In the genomic region with DNA sequence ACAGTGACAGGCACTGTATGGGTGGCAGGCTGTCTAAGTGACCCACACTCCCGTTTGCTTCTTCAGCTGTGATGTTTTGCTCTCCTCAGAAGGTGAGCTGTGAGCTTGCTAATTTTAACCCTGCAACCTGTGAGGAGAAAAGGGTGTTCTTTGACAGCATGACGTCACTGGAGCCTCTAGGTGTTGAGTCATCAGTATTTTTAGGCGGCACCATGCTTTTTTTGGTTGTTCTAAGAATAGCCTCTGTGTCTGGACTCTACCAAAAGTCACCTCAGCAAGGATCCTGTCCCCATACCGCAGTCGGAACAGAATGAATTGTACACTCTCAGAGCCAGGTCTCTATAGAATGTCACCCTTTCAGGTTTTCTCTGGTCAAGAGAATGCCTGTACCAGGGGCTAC, we compare ENCODE assay signal across 22 mouse cellular contexts. TPM values are rescaled to one million over a fixed set of nuclear protein-coding genes. Genes with fewer than 3 reads are reported as not detected.
DNase-seq lines count a peak whose midpoint lies in the region; ATAC-seq lines count a peak whose summit lies in the region.
"Had no signal": no experiment of that assay in that cellular context is flagged by ENCODE, and none has a peak within 500 bp of the region (broad histone marks: within the 10 kb centered on the region; RNA-seq: fewer than 3 reads in every experiment).

No protein-coding gene starts in this region.

- H3K27me3 ChIP-seq in heart, embryonic 12.5 days (replicated peaks), result no peaks in the 10 kb centered on the region
- H3K27me3 ChIP-seq: forebrain, embryonic 13.5 days; hindbrain, embryonic 15.5 days; limb, embryonic 12.5 days had no signal

- peak overlapping the region; percentile 89 for H3K27ac ChIP-seq in heart, embryonic 12.5 days (ENCODE audit: poor library complexity, severe bottlenecking)
- H3K27ac ChIP-seq: forebrain, embryonic 13.5 days; hindbrain, embryonic 15.5 days; limb, embryonic 12.5 days; liver, embryonic 14.5 days had no signal

- no peaks in the 10 kb centered on the region for H3K36me3 ChIP-seq in heart, embryonic 12.5 days
- H3K36me3 ChIP-seq: hindbrain, embryonic 15.5 days; limb, embryonic 12.5 days had no signal

- peaks cover 21% of the 10 kb centered on the region for H3K4me1 ChIP-seq in heart, embryonic 12.5 days (replicated peaks)
- H3K4me1 ChIP-seq: forebrain, embryonic 13.5 days; hindbrain, embryonic 15.5 days; limb, embryonic 12.5 days had no signal

- peak; percentile 67 for ATAC-seq in frontal cortex, adult (ENCODE audit: low TSS enrichment)
- peak; percentile 51; the same call in 1 of the 2 replicates for ATAC-seq in heart, embryonic 12.5 days (ENCODE audit: insufficient number of reproducible peaks, low FRiP score)
- ATAC-seq: forebrain, embryonic 13.5 days; intestine, embryonic 16.5 days; lung, postnatal 0 days had no signal

- H3K4me2 ChIP-seq in heart, embryonic 12.5 days, result no peak overlapping the region
- H3K4me2 ChIP-seq: forebrain, embryonic 13.5 days; hindbrain, embryonic 15.5 days; limb, embryonic 12.5 days had no signal

- no peak overlapping the region for H3K4me3 ChIP-seq in heart, embryonic 12.5 days
- H3K4me3 ChIP-seq: forebrain, embryonic 13.5 days; hindbrain, embryonic 15.5 days; limb, embryonic 12.5 days; myocyte had no signal

- DNase-seq in frontal cortex, postnatal 25 days (ENCODE audit: low spot score in 2 of 2), result no peak
- peak; percentile 85 for DNase-seq in brain, adult 2 months (ENCODE audit: low read depth, low spot score)
- DNase-seq in heart, postnatal 4 days, result peak; percentile 39
- no peak for DNase-seq in kidney, adult 18-20 months
- DNase-seq in retina, embryonic 14.5 days (ENCODE audit: low spot score), result no peak
- DNase-seq in left cerebral cortex, postnatal 4 days, result no peak
- DNase-seq: adrenal gland, adult 2 months; cerebellum, adult 11-12 months; kidney, postnatal 10 days; midbrain, embryonic 14.5 days; retina, postnatal 1 day had no signal

- WGBS in heart, embryonic 12.5 days, result 30% methylated on average over 5 of the region's 5 CpGs

- H3K9me3 ChIP-seq in heart, embryonic 12.5 days (replicated peaks), result no peaks in the 10 kb centered on the region
- H3K9me3 ChIP-seq: forebrain, embryonic 13.5 days; hindbrain, embryonic 15.5 days; limb, embryonic 12.5 days had no signal

- no peak overlapping the region for H3K9ac ChIP-seq in heart, embryonic 12.5 days
- H3K9ac ChIP-seq: forebrain, embryonic 13.5 days; hindbrain, embryonic 15.5 days; limb, embryonic 12.5 days; liver, embryonic 14.5 days had no signal

- intact Hi-C loops in left cerebral cortex, postnatal 4 days (cut with DNase I), result no loop called here

RNA-seq across cellular contexts. Expression of a gene that starts 54.0 kb away (rescaled TPM):
- polyA plus RNA-seq in heart, embryonic 12.5 days (2016; fragmentation: Nextera tagmentation; extraction: Ambion mirVana), result 44.1 and 44.3 TPM in 2 replicates
- total RNA-seq in heart, postnatal 4 days (2021), result 100 to 1,000 TPM; 167 to 178 TPM
- total RNA-seq in left cerebral cortex, postnatal 4 days (2021), result 10 to 100 TPM; 43.1 to 49.9 TPM
- total RNA-seq: megakaryocyte progenitor cell, adult 5-6 weeks; neutrophil, adult 5-6 weeks had no signal

Comparison
In these comparisons a context has a peak if more than half of its experiments do, and no peak if none do; other contexts are left out.
1. DNase-seq: peak in brain, adult 2 months (single experiment) and heart, postnatal 4 days (single experiment); none in frontal cortex, postnatal 25 days (0 of 2), kidney, adult 18-20 months (single experiment), retina, embryonic 14.5 days (single experiment) and left cerebral cortex, postnatal 4 days (single experiment).